Mouse (Mus musculus): ENCODE measurements around the gene Aptx. TPM values are rescaled to one million over a fixed set of nuclear protein-coding genes. Genes with fewer than 3 reads are reported as not detected.

Gene Aptx
- 35.0 and 35.1 TPM in 2 replicates for polyA plus RNA-seq (2016; fragmentation: Nextera tagmentation; extraction: Ambion mirVana)

DNA sequence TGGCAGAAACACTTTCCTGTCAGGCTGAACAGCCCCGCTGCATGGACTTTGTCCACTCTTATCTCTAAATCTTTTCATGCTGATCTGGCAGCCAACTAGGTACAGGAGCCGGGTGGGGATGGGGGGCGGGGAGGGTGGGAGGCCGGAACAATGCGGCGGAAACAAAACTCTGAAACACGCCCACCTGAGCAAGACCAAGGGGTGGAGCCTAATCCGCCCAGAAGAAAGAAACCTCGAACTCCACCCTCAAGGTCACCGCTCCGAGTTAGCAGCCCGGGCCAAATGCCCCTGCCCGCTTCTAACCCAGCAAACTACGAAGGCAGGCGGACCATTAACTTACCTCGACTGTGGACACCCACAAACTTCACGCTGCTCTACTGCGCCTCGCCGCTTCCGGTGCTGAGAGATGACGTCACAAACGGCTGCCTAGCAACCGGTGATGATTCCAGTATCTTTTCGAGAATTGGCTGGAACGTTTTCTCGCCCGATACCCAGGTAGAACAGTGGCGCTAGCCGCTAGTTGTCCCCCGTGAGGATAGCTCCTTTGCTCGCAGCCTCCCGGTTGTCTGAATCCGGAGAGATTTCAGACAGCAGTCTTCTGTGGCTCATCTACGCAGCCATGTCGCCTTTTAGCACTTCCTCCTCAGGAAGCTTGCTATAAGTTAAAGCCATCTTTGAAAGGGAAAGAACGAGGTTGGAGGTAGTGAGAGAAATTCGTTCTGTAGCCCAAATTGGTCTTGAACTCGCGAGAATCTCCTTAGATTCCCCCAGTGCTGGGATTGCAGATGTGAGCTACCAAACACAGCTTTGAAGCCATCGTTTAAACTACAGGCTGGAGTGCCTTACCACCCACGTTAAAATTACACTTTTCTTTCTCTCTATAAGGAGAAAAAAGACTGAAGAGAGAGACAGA is at the start of gene Aptx:
Aptx (minus strand) TSS at position 398 of the 913 bp plus-strand sequence.
- Histone ChIP-seq H3K4me3 (peak within 1 kb of the TSS; percentile 63), H3K9me3 (no peaks in the 10 kb centered on the region), H3K36me3 (replicated peaks) (no peaks in the 10 kb centered on the region), H3K27me3 (replicated peaks; ENCODE audit: low read depth, poor library complexity, severe bottlenecking) (no peaks in the 10 kb centered on the region), H3K27ac (replicated peaks) (peak within 1 kb of the TSS; percentile 91), H3K4me1 (peaks cover 22% of the 10 kb centered on the region)
- DNase-seq (ENCODE audit: low spot score) = peak; percentile 95
- WGBS = under 1% methylated on average over 42 of the region's 42 CpGs

DNA sequence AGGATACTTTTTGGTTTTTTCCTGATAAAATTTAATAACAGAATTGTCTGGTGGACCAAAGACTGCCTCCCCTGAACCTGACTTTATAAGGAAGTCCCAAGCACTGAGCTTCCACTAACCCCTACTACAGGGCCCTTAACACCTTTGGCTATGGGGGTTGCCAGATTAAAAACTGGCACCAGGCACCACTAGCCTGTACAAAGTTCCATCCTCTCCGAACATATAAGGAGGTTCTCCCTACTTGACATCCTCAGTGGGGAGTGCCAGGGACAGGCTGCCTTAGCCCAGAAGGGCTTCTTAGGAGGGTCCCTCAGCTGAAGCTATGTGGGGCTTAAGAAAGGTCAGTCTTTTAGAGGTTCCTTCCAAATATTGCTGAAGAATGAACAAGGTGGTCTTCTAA is 32.4 kb upstream of the Aptx start:
- no peaks in the 10 kb centered on the region for H3K4me1 ChIP-seq
- no peak for DNase-seq (ENCODE audit: low spot score)
- no peaks in the 10 kb centered on the region for H3K9me3 ChIP-seq
- H3K27ac ChIP-seq (replicated peaks) = no peak overlapping the region
- 82% methylated on average over 1 of the region's 1 CpGs for WGBS
- H3K27me3 ChIP-seq (replicated peaks; ENCODE audit: low read depth, poor library complexity, severe bottlenecking) = no peaks in the 10 kb centered on the region
- no peak overlapping the region for H3K4me3 ChIP-seq
- H3K36me3 ChIP-seq (replicated peaks) = peaks cover 98% of the 10 kb centered on the region

DNA sequence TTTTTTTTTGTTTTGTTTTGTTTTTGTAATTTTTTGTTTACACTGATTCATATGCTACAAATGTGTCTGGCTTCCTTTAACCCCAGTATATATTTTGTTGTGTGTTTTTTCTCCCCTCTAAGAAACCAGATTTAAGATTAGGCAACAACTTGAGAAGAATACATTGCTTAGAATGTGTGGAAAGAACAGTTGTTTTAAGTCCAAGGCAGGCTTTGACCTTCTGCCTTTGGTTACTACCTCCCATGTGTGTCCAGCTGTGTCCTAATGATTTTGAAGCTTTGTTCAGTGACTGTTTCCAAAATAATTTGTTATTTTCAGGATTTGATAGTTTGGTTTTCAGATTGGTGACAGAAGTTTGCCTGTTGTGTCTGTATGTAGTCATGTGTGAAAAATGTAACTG is 28.3 kb upstream of the Aptx start:
- Histone ChIP-seq H3K27me3 (replicated peaks; ENCODE audit: low read depth, poor library complexity, severe bottlenecking) (no peaks in the 10 kb centered on the region), H3K27ac (replicated peaks) (no peak overlapping the region), H3K9me3 (no peaks in the 10 kb centered on the region), H3K36me3 (replicated peaks) (peaks cover 98% of the 10 kb centered on the region), H3K4me3 (no peak overlapping the region), H3K4me1 (0 out of 2 replicates have a peak, but pooled peaks cover under 1% of the 10 kb centered on the region)
- DNase-seq (ENCODE audit: low spot score) = no peak

DNA sequence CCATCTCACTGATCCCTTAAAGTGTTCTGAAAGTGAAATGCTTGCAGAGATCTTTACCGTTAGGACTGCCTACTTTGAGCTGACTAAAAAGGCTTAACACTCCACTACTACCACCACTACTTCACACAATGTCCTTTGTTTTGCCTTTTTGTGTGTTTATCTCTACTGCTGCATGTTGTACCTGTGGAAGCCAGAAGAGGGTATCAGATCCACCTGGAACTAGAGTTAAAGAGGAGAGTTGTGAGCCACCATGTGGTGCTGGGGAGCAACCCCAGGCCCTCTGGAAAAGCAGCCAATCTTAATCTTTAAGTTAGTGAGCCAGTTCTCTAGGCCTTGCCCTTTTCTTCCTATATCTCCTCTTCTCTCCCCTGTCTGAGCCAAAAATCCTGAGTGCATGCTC is 24.3 kb upstream of the Aptx start:
- Histone ChIP-seq H3K36me3 (replicated peaks) (peaks cover 83% of the 10 kb centered on the region), H3K9me3 (no peaks in the 10 kb centered on the region), H3K4me3 (no peak overlapping the region), H3K27ac (replicated peaks) (no peak overlapping the region), H3K4me1 (peaks cover 31% of the 10 kb centered on the region), H3K27me3 (replicated peaks; ENCODE audit: low read depth, poor library complexity, severe bottlenecking) (no peaks in the 10 kb centered on the region)
- 95% methylated on average over 1 of the region's 1 CpGs for WGBS
- DNase-seq (ENCODE audit: low spot score) = no peak

DNA sequence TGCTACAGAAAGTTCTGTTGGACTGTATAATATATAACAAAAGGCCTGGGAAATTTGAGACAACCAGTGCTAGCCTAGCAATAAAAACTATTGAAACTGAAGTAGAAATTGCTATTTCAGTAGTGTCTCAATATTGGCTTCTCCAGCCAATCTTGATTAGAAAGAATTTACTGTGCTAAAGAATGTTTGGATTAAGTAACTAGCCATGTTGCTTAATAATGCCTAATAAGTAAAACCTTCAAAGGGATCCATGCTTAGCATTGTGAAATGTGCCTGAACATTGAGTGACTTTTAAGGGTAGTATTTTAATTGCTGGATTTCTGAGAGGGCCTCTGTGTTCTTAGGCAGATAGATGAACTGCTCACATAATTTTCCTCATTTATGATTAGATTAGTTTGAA is 22.6 kb upstream of the Aptx start:
- no peaks in the 10 kb centered on the region for H3K9me3 ChIP-seq
- no peak for DNase-seq (ENCODE audit: low spot score)
- H3K27ac ChIP-seq (replicated peaks) = no peak overlapping the region
- 0 out of 2 replicates have a peak overlapping the region, but pooled peaks have one; percentile 83 for H3K4me3 ChIP-seq
- no peaks in the 10 kb centered on the region for H3K27me3 ChIP-seq (replicated peaks; ENCODE audit: low read depth, poor library complexity, severe bottlenecking)
- peaks cover 42% of the 10 kb centered on the region for H3K4me1 ChIP-seq
- peaks cover 66% of the 10 kb centered on the region for H3K36me3 ChIP-seq (replicated peaks)

DNA sequence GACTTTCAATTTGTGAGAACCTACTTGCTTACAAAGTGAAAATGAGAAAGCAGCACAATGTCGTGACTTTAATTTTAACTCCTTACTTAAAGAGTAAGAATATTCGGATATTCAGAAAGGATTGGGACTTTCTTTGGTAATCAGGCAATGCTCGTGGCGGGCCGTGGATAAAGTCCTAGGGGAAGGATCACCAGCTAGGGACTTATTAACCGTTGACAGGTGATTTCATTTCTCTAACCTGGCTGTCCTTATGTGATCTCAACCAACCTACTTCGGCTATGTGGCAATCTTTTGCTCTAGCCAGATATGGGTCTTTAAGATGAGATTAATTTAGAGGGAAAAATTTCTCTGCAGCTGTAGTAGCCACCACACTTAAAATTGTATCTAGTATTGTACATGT is 22.1 kb upstream of the Aptx start:
- peak overlapping the region; percentile 83; the same call in 1 of the 2 replicates for H3K4me3 ChIP-seq
- H3K27me3 ChIP-seq (replicated peaks; ENCODE audit: low read depth, poor library complexity, severe bottlenecking) = no peaks in the 10 kb centered on the region
- peaks cover 62% of the 10 kb centered on the region for H3K36me3 ChIP-seq (replicated peaks)
- H3K4me1 ChIP-seq = peaks cover 42% of the 10 kb centered on the region
- H3K27ac ChIP-seq (replicated peaks) = no peak overlapping the region
- no peaks in the 10 kb centered on the region for H3K9me3 ChIP-seq
- 87% methylated on average over 7 of the region's 7 CpGs for WGBS
- no peak for DNase-seq (ENCODE audit: low spot score)

DNA sequence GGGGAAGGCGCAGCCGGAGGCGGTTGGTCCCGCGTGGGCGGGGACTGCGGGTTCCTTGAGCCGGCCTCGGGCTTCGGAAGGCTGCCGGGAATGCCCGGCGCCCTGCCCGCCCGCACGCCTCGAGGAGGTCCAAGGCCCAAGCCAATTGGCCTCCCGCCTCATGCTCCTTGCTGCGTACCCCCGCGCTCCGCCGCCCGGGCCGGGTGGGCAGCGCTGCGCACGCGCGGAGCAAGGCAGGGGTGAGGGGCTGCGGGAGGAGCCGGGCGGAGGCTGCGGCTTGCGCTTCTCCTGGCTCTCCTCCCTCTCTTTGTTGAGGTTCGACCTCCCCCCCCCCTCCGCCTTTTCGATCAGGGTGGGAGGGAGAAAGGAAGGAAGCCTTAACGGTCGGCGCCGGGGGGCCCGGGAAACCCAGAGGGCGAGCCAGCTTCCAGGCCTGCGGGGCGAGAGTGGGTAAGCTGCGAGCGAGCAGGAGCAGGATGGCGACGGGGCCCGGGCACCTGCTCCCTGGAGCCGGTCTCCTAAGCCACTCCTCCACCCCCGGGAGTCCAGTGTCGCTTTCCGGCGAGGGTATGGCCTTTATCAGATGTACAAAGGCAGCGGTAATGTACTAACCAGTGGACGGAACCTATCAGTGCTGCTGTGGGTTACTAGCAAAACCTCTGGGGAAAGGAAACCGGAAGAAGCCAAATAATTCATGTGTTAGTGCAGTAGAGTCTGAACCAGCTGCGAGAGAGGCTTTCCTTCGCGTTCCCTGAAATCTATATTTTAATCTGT is 19.9 kb upstream of the Aptx start:
- DNase-seq (ENCODE audit: low spot score) = peak; percentile 88
- peaks cover 42% of the 10 kb centered on the region for H3K4me1 ChIP-seq
- H3K27me3 ChIP-seq (replicated peaks; ENCODE audit: low read depth, poor library complexity, severe bottlenecking) = no peaks in the 10 kb centered on the region
- H3K27ac ChIP-seq (replicated peaks) = peak overlapping the region; percentile 100
- H3K9me3 ChIP-seq = no peaks in the 10 kb centered on the region
- peak overlapping the region; percentile 83 for H3K4me3 ChIP-seq
- H3K36me3 ChIP-seq (replicated peaks) = peaks cover 39% of the 10 kb centered on the region
- WGBS = under 1% methylated on average over 62 of the region's 62 CpGs

DNA sequence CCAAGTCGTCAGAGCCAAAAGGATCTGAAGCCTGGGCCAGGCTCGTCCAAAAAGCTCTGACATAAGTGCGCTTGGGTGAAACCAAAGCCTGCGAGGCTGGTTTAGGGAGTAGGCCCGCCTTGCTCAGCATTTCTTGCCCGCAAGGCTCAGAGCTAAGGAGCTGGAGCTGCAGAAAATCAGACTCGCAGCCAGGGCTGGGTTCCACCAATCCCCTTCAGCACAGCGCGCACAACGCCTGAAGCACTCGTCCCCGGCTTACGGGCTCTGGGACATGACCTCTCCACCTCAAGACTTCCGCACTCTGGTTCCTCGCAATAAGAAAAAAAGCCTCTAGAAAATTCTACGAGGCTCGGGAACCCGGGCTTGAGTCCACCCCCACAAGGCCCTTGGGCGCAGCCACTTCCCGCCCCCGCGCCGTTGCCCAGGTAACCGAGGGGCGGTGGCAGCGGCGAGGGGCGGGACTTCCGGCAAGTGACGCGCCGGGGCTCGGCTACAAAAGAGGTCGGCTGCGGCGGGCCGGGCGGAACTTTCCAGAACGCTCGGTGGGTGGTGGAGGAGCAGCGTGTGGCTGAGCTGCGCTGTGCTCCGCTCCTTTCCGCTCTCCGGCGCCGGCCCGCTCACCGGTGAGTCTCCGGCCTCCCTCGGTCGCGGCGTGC is 19.1 kb upstream of the Aptx start, which contains the start of gene Dnaja1:
Dnaja1 (plus strand) TSS at position 140 of the 656 bp plus-strand sequence.
- Histone ChIP-seq H3K27ac (replicated peaks) (peak within 1 kb of the TSS; percentile 100), H3K36me3 (replicated peaks) (peaks cover 32% of the 10 kb centered on the region), H3K27me3 (replicated peaks; ENCODE audit: low read depth, poor library complexity, severe bottlenecking) (no peaks in the 10 kb centered on the region), H3K9me3 (no peaks in the 10 kb centered on the region), H3K4me1 (peaks cover 42% of the 10 kb centered on the region), H3K4me3 (peak within 1 kb of the TSS; percentile 83)
- DNase-seq (ENCODE audit: low spot score) = peak; percentile 97
- under 1% methylated on average over 54 of the region's 54 CpGs for WGBS

DNA sequence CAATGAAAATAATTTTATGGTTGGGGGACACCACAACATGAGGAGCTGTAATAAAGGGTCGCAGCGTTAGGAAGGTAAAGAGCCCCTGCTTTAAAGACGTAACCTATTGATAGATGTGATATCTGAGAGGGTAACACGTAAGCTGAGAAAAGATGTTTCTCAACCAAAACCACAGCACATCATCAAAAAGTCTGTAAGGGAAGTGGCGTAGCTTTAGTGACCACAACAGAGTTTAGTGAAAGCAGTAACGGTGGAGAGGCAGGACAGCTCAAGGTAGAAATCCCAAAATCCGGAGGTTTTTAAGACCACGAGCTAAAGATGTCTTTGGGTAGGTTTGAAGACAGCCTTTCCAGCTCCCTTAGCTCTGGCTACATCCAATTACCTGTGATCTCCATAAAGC is 17.9 kb upstream of the Aptx start:
- H3K27me3 ChIP-seq (replicated peaks; ENCODE audit: low read depth, poor library complexity, severe bottlenecking) = no peaks in the 10 kb centered on the region
- peaks cover 20% of the 10 kb centered on the region for H3K36me3 ChIP-seq (replicated peaks)
- H3K4me3 ChIP-seq = no peak overlapping the region
- H3K4me1 ChIP-seq = peaks cover 38% of the 10 kb centered on the region
- no peak for DNase-seq (ENCODE audit: low spot score)
- WGBS = 93% methylated on average over 8 of the region's 8 CpGs
- no peaks in the 10 kb centered on the region for H3K9me3 ChIP-seq
- H3K27ac ChIP-seq (replicated peaks) = 0 out of 2 replicates have a peak overlapping the region, but pooled peaks have one; percentile 100

DNA sequence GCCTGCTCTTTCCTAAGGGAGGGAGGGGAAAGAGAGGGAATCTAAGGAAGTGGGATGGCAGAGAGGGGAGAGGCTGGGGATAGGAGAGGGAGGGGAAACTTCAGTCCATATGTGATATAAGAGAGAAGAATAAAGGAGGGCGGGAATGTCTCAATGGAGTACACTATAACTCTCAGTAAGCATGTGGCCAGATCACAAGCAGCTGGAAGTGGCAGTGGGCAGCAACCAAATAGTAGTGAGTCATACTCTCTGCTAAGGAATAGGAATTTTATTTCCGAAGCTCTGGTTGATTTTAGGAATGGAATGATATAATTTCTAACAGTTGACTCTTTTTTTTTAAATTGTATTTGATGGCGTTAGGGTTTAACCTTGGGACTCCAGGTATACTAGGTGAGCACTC is 14.1 kb upstream of the Aptx start:
- Histone ChIP-seq H3K27ac (replicated peaks) (no peak overlapping the region), H3K9me3 (no peaks in the 10 kb centered on the region), H3K27me3 (replicated peaks; ENCODE audit: low read depth, poor library complexity, severe bottlenecking) (no peaks in the 10 kb centered on the region), H3K4me3 (no peak overlapping the region), H3K36me3 (replicated peaks) (no peaks in the 10 kb centered on the region), H3K4me1 (peaks cover 11% of the 10 kb centered on the region)
- WGBS = 86% methylated on average over 3 of the region's 3 CpGs
- DNase-seq (ENCODE audit: low spot score) = no peak

DNA sequence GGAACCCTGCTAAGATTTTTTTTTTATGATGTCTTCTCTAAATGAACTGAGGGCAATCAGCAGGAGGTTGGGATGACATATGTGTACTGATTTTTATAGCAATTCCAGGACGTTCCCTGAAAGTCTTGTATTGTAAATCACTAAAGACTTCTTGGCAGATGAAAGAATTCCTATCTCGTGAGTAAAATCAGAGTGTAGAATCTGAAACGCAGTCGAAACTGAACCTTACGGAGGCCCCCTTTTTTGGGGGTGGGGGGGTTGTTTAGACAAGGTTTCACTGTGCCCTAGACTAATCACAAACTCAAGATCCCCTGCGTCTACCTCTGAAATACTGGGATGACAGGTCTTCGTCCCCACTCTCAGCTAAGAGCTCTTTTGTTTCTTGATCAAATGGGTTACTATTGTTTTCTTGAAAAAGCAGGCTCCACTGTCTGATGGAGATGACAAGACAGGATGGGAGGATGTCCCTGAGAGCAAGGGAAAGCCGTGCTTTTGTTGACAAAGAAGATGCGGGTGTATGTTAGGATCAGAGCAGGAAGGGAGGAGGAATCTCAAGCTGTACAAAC is 799 bp upstream of the Aptx start:
- Histone ChIP-seq H3K36me3 (replicated peaks) (no peaks in the 10 kb centered on the region), H3K4me3 (peak overlapping the region; percentile 63), H3K27me3 (replicated peaks; ENCODE audit: low read depth, poor library complexity, severe bottlenecking) (no peaks in the 10 kb centered on the region), H3K4me1 (peaks cover 22% of the 10 kb centered on the region), H3K27ac (replicated peaks) (peak overlapping the region; percentile 91), H3K9me3 (no peaks in the 10 kb centered on the region)
- no peak for DNase-seq (ENCODE audit: low spot score)
- 39% methylated on average over 9 of the region's 9 CpGs for WGBS

DNA sequence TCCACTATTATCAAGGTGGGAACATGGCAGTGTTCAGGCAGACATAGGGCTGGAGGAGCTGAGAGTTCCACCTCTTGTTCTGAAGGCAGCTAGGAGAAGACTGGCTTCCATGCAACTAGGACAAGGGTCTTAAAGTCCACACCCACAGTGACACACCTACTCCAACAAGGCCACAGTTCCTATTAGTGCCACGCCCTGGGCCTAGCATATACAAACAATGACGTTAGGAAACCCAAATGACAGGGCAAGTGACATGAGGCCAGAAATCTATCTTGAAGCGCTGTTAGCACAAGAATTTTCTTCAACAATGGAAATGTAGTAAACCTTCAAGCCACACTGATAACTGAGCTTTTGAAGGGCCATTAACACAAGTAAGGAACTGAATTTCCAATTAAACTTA is 1.2 kb downstream of the Aptx start:
- Histone ChIP-seq H3K4me3 (peak overlapping the region; percentile 63), H3K4me1 (peaks cover 22% of the 10 kb centered on the region), H3K36me3 (replicated peaks) (peaks cover 5% of the 10 kb centered on the region), H3K27me3 (replicated peaks; ENCODE audit: low read depth, poor library complexity, severe bottlenecking) (no peaks in the 10 kb centered on the region), H3K9me3 (no peaks in the 10 kb centered on the region), H3K27ac (replicated peaks) (peak overlapping the region; percentile 91; the same call in 1 of the 2 replicates)
- 88% methylated on average over 3 of the region's 3 CpGs for WGBS
- DNase-seq (ENCODE audit: low spot score) = no peak
